In the genomic region with DNA sequence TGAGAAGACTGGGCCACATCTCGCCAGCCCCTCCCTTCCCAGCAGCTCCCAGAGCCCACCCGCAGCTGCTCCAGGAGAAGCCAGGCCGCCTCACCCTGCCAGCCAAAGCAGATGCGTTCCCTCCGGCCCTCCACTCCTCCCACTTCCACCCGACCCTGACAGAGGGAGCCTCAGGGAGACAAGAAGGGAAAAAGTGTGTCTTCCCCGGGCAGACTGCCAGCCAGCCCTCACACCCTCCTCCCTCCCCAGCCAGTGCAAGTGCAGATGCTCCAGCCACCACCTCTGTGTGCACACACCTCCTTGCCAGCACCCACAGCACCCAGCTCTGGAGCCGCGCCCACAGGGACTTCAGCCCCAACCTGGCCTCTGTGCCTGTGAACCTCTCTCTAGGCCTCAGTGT, we compare ENCODE assay signal across 8 mouse cellular contexts. TPM values are rescaled to one million over a fixed set of nuclear protein-coding genes. Genes with fewer than 3 reads are reported as not detected.
A peak's percentile ranks its signal among the peaks of the same experiment; 100 is the strongest.
DNase-seq lines count a peak whose midpoint lies in the region; ATAC-seq and TF ChIP-seq lines count a peak whose summit lies in the region.
"Had no signal": no experiment of that assay in that cellular context is flagged by ENCODE, and none has a peak within 500 bp of the region (broad histone marks: within the 10 kb centered on the region; RNA-seq: fewer than 3 reads in every experiment).

No protein-coding gene starts in this region.

- no peaks in the 10 kb centered on the region for H3K36me3 ChIP-seq in lung, embryonic 14.5 days (ENCODE audit: insufficient read depth)
- H3K36me3 ChIP-seq in forebrain, embryonic 15.5 days = no peaks in the 10 kb centered on the region
- no peaks in the 10 kb centered on the region for H3K36me3 ChIP-seq in intestine, embryonic 15.5 days
- no peaks in the 10 kb centered on the region for H3K36me3 ChIP-seq in neural tube, embryonic 14.5 days (ENCODE audit: control insufficient read depth, insufficient read depth, low read length)
- H3K36me3 ChIP-seq: neural tube, embryonic 12.5 days had no signal

- TF ChIP-seq CTCF in lung, embryonic 14.5 days (IDR thresholded peaks at IDR 0.05; ENCODE audit: low read depth) = no peak
- no peak for TF ChIP-seq CTCF in lung, adult 2 months (IDR thresholded peaks at IDR 0.05; ENCODE audit: insufficient read depth, low read length)

- no peaks in the 10 kb centered on the region for H3K9me3 ChIP-seq in lung, embryonic 14.5 days (ENCODE audit: low read depth, low read length)
- H3K9me3 ChIP-seq in forebrain, embryonic 15.5 days = no peaks in the 10 kb centered on the region
- no peaks in the 10 kb centered on the region for H3K9me3 ChIP-seq in intestine, embryonic 15.5 days
- H3K9me3 ChIP-seq in neural tube, embryonic 14.5 days (ENCODE audit: control insufficient read depth, low read length) = no peaks in the 10 kb centered on the region
- H3K9me3 ChIP-seq: neural tube, embryonic 12.5 days had no signal

- H3K4me2 ChIP-seq in lung, embryonic 14.5 days = no peak overlapping the region
- H3K4me2 ChIP-seq in forebrain, embryonic 15.5 days (replicated peaks) = no peak overlapping the region
- peak overlapping the region; percentile 24; the same call in 1 of the 2 replicates for H3K4me2 ChIP-seq in intestine, embryonic 15.5 days (replicated peaks)
- H3K4me2 ChIP-seq in neural tube, embryonic 14.5 days (ENCODE audit: low read depth, low read length) = no peak overlapping the region
- H3K4me2 ChIP-seq: neural tube, embryonic 12.5 days had no signal

- WGBS in lung, embryonic 14.5 days = 27% methylated on average over 9 of the region's 9 CpGs
- WGBS in lung, adult 2 months = 56% methylated on average over 9 of the region's 9 CpGs
- WGBS in forebrain, embryonic 15.5 days = 50% methylated on average over 9 of the region's 9 CpGs
- WGBS in intestine, embryonic 15.5 days = 39% methylated on average over 9 of the region's 9 CpGs
- 38% methylated on average over 9 of the region's 9 CpGs for WGBS in neural tube, embryonic 14.5 days

- no peaks in the 10 kb centered on the region for H3K27me3 ChIP-seq in lung, embryonic 14.5 days (ENCODE audit: insufficient read depth, low read length)
- H3K27me3 ChIP-seq in forebrain, embryonic 15.5 days = no peaks in the 10 kb centered on the region
- no peaks in the 10 kb centered on the region for H3K27me3 ChIP-seq in intestine, embryonic 15.5 days (replicated peaks)
- no peaks in the 10 kb centered on the region for H3K27me3 ChIP-seq in neural tube, embryonic 14.5 days (ENCODE audit: control insufficient read depth, insufficient read depth, low read length)
- H3K27me3 ChIP-seq: neural tube, embryonic 12.5 days had no signal

- peaks cover 14% of the 10 kb centered on the region; the same call in 1 of the 2 replicates for H3K4me1 ChIP-seq in lung, embryonic 14.5 days (ENCODE audit: insufficient read depth)
- no peaks in the 10 kb centered on the region; the same call in 1 of the 2 replicates for H3K4me1 ChIP-seq in lung, adult 2 months (ENCODE audit: control insufficient read depth, insufficient read depth, low read length)
- no peaks in the 10 kb centered on the region for H3K4me1 ChIP-seq in forebrain, embryonic 15.5 days
- H3K4me1 ChIP-seq in intestine, embryonic 15.5 days (replicated peaks) = peaks cover 48% of the 10 kb centered on the region
- H3K4me1 ChIP-seq in neural tube, embryonic 14.5 days (ENCODE audit: control insufficient read depth, insufficient read depth, low read length) = peaks cover 5% of the 10 kb centered on the region; the same call in 1 of the 2 replicates

- no peak overlapping the region for H3K4me3 ChIP-seq in lung, embryonic 14.5 days (ENCODE audit: low read depth, low read length)
- H3K4me3 ChIP-seq in lung, adult 2 months (replicated peaks; ENCODE audit: extremely low read depth, low read depth, low read length) = no peak overlapping the region
- H3K4me3 ChIP-seq in forebrain, embryonic 15.5 days = no peak overlapping the region
- no peak overlapping the region for H3K4me3 ChIP-seq in intestine, embryonic 15.5 days (replicated peaks)
- H3K4me3 ChIP-seq in neural tube, embryonic 14.5 days (ENCODE audit: low read depth, low read length) = no peak overlapping the region
- H3K4me3 ChIP-seq: neural tube, embryonic 12.5 days had no signal

- TF ChIP-seq POLR2A in lung, adult 2 months (IDR thresholded peaks at IDR 0.05; ENCODE audit: borderline replicate concordance, extremely low read depth, low read depth, low read length) = no peak

- peak; percentile 71 for DNase-seq in lung, embryonic 14.5 days
- DNase-seq in lung, adult 2 months = no peak
- no peak for DNase-seq in embryo, embryonic 10 days (ENCODE audit: low spot score)
- no peak for DNase-seq in cerebellum, adult 11-12 months

- H3K27ac ChIP-seq in lung, embryonic 14.5 days (ENCODE audit: low read depth) = no peak overlapping the region; the same call in 1 of the 2 replicates
- H3K27ac ChIP-seq in forebrain, embryonic 15.5 days (replicated peaks) = no peak overlapping the region
- peak overlapping the region; percentile 67 for H3K27ac ChIP-seq in intestine, embryonic 15.5 days
- peak overlapping the region; percentile 40; the same call in 1 of the 2 replicates for H3K27ac ChIP-seq in neural tube, embryonic 14.5 days (ENCODE audit: low read depth, low read length)
- H3K27ac ChIP-seq: neural tube, embryonic 12.5 days had no signal

- no peak overlapping the region for H3K9ac ChIP-seq in lung, embryonic 14.5 days
- H3K9ac ChIP-seq in forebrain, embryonic 15.5 days (replicated peaks) = no peak overlapping the region
- H3K9ac ChIP-seq in intestine, embryonic 15.5 days = no peak overlapping the region; the same call in 1 of the 2 replicates
- H3K9ac ChIP-seq in neural tube, embryonic 14.5 days (replicated peaks; ENCODE audit: low read depth, low read length) = no peak overlapping the region
- H3K9ac ChIP-seq: neural tube, embryonic 12.5 days had no signal

- ATAC-seq in lung, embryonic 14.5 days (ENCODE audit: insufficient read depth) = peak; percentile 50; the same call in 1 of the 2 replicates
- 0 out of 2 replicates have a peak, but pooled peaks have one; percentile 32 for ATAC-seq in forebrain, embryonic 15.5 days (replicated peaks)
- ATAC-seq in intestine, embryonic 15.5 days = peak; percentile 75
- peak; percentile 55; the same call in 1 of the 2 replicates for ATAC-seq in neural tube, embryonic 14.5 days (ENCODE audit: low read depth)

RNA-seq across cellular contexts. Expression of gene Cspg4, which starts 12.0 kb away (rescaled TPM):
- polyA plus RNA-seq in lung, embryonic 14.5 days (2014; fragmentation: Nextera tagmentation; extraction: Ambion mirVana) = 12.3 and 13.9 TPM in 2 replicates
- polyA plus RNA-seq in lung, adult 2 months (2012; rRNA removed) = 19.5 and 21.2 TPM in 2 replicates
- polyA plus RNA-seq in forebrain, embryonic 15.5 days (2015; fragmentation: Nextera tagmentation; extraction: Ambion mirVana) = 5.1 and 6.0 TPM in 2 replicates
- 19.0 and 20.1 TPM in 2 replicates for polyA plus RNA-seq in intestine, embryonic 15.5 days (2015; fragmentation: Nextera tagmentation; extraction: Ambion mirVana)
- polyA plus RNA-seq in neural tube, embryonic 14.5 days (2014; fragmentation: Nextera tagmentation; extraction: Ambion mirVana) = 6.1 and 6.7 TPM in 2 replicates

RNA-seq across cellular contexts. Expression of gene Odf3l1, which starts 12.3 kb away (rescaled TPM):
- 0.23 and 1.1 TPM in 2 replicates for polyA plus RNA-seq in lung, embryonic 14.5 days (2014; fragmentation: Nextera tagmentation; extraction: Ambion mirVana)
- 1.7 and 1.8 TPM in 2 replicates for polyA plus RNA-seq in lung, adult 2 months (2012; rRNA removed)
- polyA plus RNA-seq in forebrain, embryonic 15.5 days (2015; fragmentation: Nextera tagmentation; extraction: Ambion mirVana) = not detected in 2 replicates
- 1.2 and 1.3 TPM in 2 replicates for polyA plus RNA-seq in intestine, embryonic 15.5 days (2015; fragmentation: Nextera tagmentation; extraction: Ambion mirVana)
- 0.32 TPM in 1 of 2 replicates, not detected in the other for polyA plus RNA-seq in neural tube, embryonic 14.5 days (2014; fragmentation: Nextera tagmentation; extraction: Ambion mirVana)
- polyA plus RNA-seq: neural tube, embryonic 12.5 days had no signal

RNA-seq across cellular contexts. Expression of gene Snx33, which starts 51.4 kb away (rescaled TPM):
- 7.8 and 9.5 TPM in 2 replicates for polyA plus RNA-seq in lung, embryonic 14.5 days (2014; fragmentation: Nextera tagmentation; extraction: Ambion mirVana)
- polyA plus RNA-seq in lung, adult 2 months (2012; rRNA removed) = 22.4 and 23.6 TPM in 2 replicates
- polyA plus RNA-seq in forebrain, embryonic 15.5 days (2015; fragmentation: Nextera tagmentation; extraction: Ambion mirVana) = 2.5 and 3.2 TPM in 2 replicates
- polyA plus RNA-seq in intestine, embryonic 15.5 days (2015; fragmentation: Nextera tagmentation; extraction: Ambion mirVana) = 6.2 and 6.3 TPM in 2 replicates
- 1.3 and 2.1 TPM in 2 replicates for polyA plus RNA-seq in neural tube, embryonic 14.5 days (2014; fragmentation: Nextera tagmentation; extraction: Ambion mirVana)

Comparison
In these comparisons a context has a peak if more than half of its experiments do, and no peak if none do; other contexts are left out.
1. H3K27ac ChIP-seq: peak in intestine, embryonic 15.5 days (single experiment) and neural tube, embryonic 14.5 days (single experiment); none in lung, embryonic 14.5 days (single experiment) and forebrain, embryonic 15.5 days (single experiment).
2. Peak in every context shown above with its lines, with median percentiles within 50 percentile points of each other: ATAC-seq.